Mouse (Mus musculus) CD4-positive naive resting alpha-beta T cell, adult 76 days (primary cell): ENCODE measurements around the gene Efcab12. TPM values are rescaled to one million over a fixed set of nuclear protein-coding genes. Genes with fewer than 3 reads are reported as not detected.

Experiments used
- total RNA-seq: library from RNA; stranded (reverse); gene quantifications from one replicate; pipeline ENCODE4 v1.2.4, GENCODE M21; 2023

Efcab12 gene
- total RNA-seq, result 0.70 TPM

GRCm38 (mm10) chr6:115838161-115838597 is at the start of gene Efcab12:
Efcab12 (minus strand) TSS chr6:115838412.

GRCm38 (mm10) chr6:115853091-115853813 is 15.0 kb upstream of the Efcab12 start, which contains the start of the genes Mbd4 and Ift122:
Mbd4 (minus strand) TSS chr6:115853371.
Ift122 (plus strand) TSS chr6:115853470.

GRCm38 (mm10) chr6:115808488-115809231 is 29.6 kb downstream of the Efcab12 start, which contains the start of gene Rpl32:
Rpl32 (minus strand) TSS chr6:115808747.

GRCm38 (mm10) chr6:115774501-115774921 is 63.7 kb downstream of the Efcab12 start, which contains the start of gene Cand2:
Cand2 (plus strand) TSS chr6:115774538.

GRCm38 (mm10) chr6:115761995-115762756 is 76.0 kb downstream of the Efcab12 start, which contains the start of gene Tmem40:
Tmem40 (minus strand) TSS chr6:115762410.

Other genes with a start within 250 kb of the Efcab12 start
- gene Mkrn2os, start 245.8 kb downstream of the Efcab12 start, total RNA-seq, result not detected
- 43.4 TPM for gene Mkrn2, start 236.5 kb downstream of the Efcab12 start, total RNA-seq
- 140 TPM for gene Raf1, start 161.8 kb downstream of the Efcab12 start, total RNA-seq
- gene Tmem40, start 76.0 kb downstream of the Efcab12 start, total RNA-seq, result not detected
- 8.0 TPM for gene Cand2, start 63.9 kb downstream of the Efcab12 start, total RNA-seq
- 3,187 TPM for gene Rpl32, start 29.7 kb downstream of the Efcab12 start, total RNA-seq
- gene Mbd4, start 15.0 kb upstream of the Efcab12 start, total RNA-seq, result 6.4 TPM
- 2.3 TPM for gene Ift122, start 15.1 kb upstream of the Efcab12 start, total RNA-seq
- not detected for gene Rho, start 93.3 kb upstream of the Efcab12 start, total RNA-seq
- gene H1foo, start 106.5 kb upstream of the Efcab12 start, total RNA-seq, result not detected
- gene Plxnd1, start 156.6 kb upstream of the Efcab12 start, total RNA-seq, result 29.4 TPM